Mouse (Mus musculus) liver, embryonic 13.5 days (tissue): Measurements from ENCODE around the gene Zfp563. TPM values are rescaled to one million over a fixed set of nuclear protein-coding genes. Genes with fewer than 3 reads are reported as not detected.

Experiments used
- ATAC-seq: fragments of 200-750 bp; cut with Nextera tagmentation; 2 replicates; pipeline ENCODE4 v1.8.0; 2017; ENCODE audit warnings: low read depth, mild to moderate bottlenecking, moderate number of reproducible peaks, moderate library complexity
- DNase-seq: peaks from one replicate; pipeline ENCODE4 v3.0.0; 2022
- H3K27ac ChIP-seq: fragments of 300-500 bp; sonication (generic); 2 replicates; pipeline ENCODE4 v1.5.1; 2015; ENCODE audit warnings: moderate library complexity, mild to moderate bottlenecking, inconsistent platforms
- H3K27me3 ChIP-seq: fragments of 300-500 bp; sonication (generic); 2 replicates; pipeline ENCODE4 v1.6.1; 2015; ENCODE audit warnings: mild to moderate bottlenecking, inconsistent platforms
- H3K36me3 ChIP-seq: fragments of 300-500 bp; sonication (generic); 2 replicates; pipeline ENCODE4 v1.6.1; 2015; ENCODE audit warnings: mild to moderate bottlenecking, inconsistent platforms
- H3K4me1 ChIP-seq: fragments of 300-500 bp; sonication (generic); replicated peaks from 2 replicates; pipeline ENCODE4 v1.6.1; 2015; ENCODE audit warnings: inconsistent platforms
- H3K4me2 ChIP-seq: fragments of 300-500 bp; sonication (generic); 2 replicates; pipeline ENCODE4 v1.6.1; 2015; ENCODE audit warnings: inconsistent platforms, mild to moderate bottlenecking, moderate library complexity
- H3K4me3 ChIP-seq: fragments of 300-500 bp; sonication (generic); replicated peaks from 2 replicates; pipeline ENCODE4 v1.5.1; 2015; ENCODE audit warnings: mild to moderate bottlenecking, inconsistent platforms
- H3K9ac ChIP-seq: fragments of 300-500 bp; sonication (generic); 2 replicates; pipeline ENCODE4 v1.6.1; 2015; ENCODE audit warnings: mild to moderate bottlenecking, inconsistent platforms
- H3K9me3 ChIP-seq: fragments of 300-500 bp; sonication (generic); replicated peaks from 2 replicates; pipeline ENCODE4 v1.6.1; 2016; ENCODE audit warnings: inconsistent platforms
- whole genome bisulfite sequencing: fragments of 180-500 bp; shearing (Covaris S2); methylation state at CpG from one replicate; pipeline ENCODE4 v1.1.7; 2015; ENCODE audit not compliant: insufficient replicate concordance; 5-methylcytosine and 5-hydroxymethylcytosine counted together
- polyA plus RNA-seq: library from polyadenylated mRNA; unstranded; fragments of >200 nt; fragmentation: Nextera tagmentation; extraction: Ambion mirVana; gene quantifications from 2 replicates; pipeline ENCODE4 v1.2.1, GENCODE M21; 2015

Zfp563 gene
- 1.5 TPM in 2 replicates for polyA plus RNA-seq

GRCm38 (mm10) chr17:33089220-33089949 lies at the start of gene Zfp563:
Gene Zfp563, plus strand, starts transcription at chr17:33089310.
- H3K36me3 ChIP-seq: no peaks in the 10 kb centered on the region
- peak within 1 kb of the TSS; percentile 70 for H3K4me2 ChIP-seq
- H3K4me3 ChIP-seq: peak within 1 kb of the TSS; percentile 68
- WGBS: 4% methylated on average over 34 of the region's 34 CpGs
- DNase-seq (peak; percentile 80), ATAC-seq (peak; percentile 83)
- no peaks in the 10 kb centered on the region for H3K9me3 ChIP-seq
- H3K4me1 ChIP-seq: peaks cover 16% of the 10 kb centered on the region
- H3K9ac ChIP-seq: peak within 1 kb of the TSS; percentile 73
- H3K27ac ChIP-seq: peak within 1 kb of the TSS; percentile 63; the same call in 1 of the 2 replicates
- H3K27me3 ChIP-seq: 0 out of 2 replicates have a peak, but pooled peaks cover 4% of the 10 kb centered on the region

GRCm38 (mm10) chr17:33058791-33059190 lies 30.3 kb upstream of the Zfp563 start:
- H3K4me2 ChIP-seq: no peak overlapping the region
- no peaks in the 10 kb centered on the region for H3K4me1 ChIP-seq
- no peak overlapping the region for H3K27ac ChIP-seq
- no peaks in the 10 kb centered on the region for H3K27me3 ChIP-seq
- H3K36me3 ChIP-seq: no peaks in the 10 kb centered on the region
- DNase-seq: no peak
- no peak for ATAC-seq
- 10% methylated on average over 1 of the region's 1 CpGs for WGBS
- no peak overlapping the region for H3K9ac ChIP-seq
- no peak overlapping the region for H3K4me3 ChIP-seq
- H3K9me3 ChIP-seq: no peaks in the 10 kb centered on the region

- no peak overlapping the region for H3K9ac ChIP-seq
- H3K4me1 ChIP-seq: no peaks in the 10 kb centered on the region
- ATAC-seq (no peak), DNase-seq (no peak)
- no peaks in the 10 kb centered on the region for H3K9me3 ChIP-seq
- H3K4me3 ChIP-seq: no peak overlapping the region
- H3K36me3 ChIP-seq: no peaks in the 10 kb centered on the region
- H3K27ac ChIP-seq: no peak overlapping the region
- no peak overlapping the region for H3K4me2 ChIP-seq
- no peaks in the 10 kb centered on the region for H3K27me3 ChIP-seq
- WGBS: 0% methylated on average over 1 of the region's 1 CpGs
These were observed 26.1 kb upstream of the Zfp563 start for GRCm38 (mm10) chr17:33063001-33063400.

- no peaks in the 10 kb centered on the region for H3K27me3 ChIP-seq
- WGBS: 38% methylated on average over 1 of the region's 1 CpGs
These were observed 21.2 kb upstream of the Zfp563 start, which contains the start of gene 4921501E09Rik for GRCm38 (mm10) chr17:33067958-33068357. Gene 4921501E09Rik, minus strand, starts transcription at chr17:33068058.

GRCm38 (mm10) chr17:33091630-33092029 lies 2.5 kb downstream of the Zfp563 start:
- WGBS: 88% methylated on average over 1 of the region's 1 CpGs
- no peaks in the 10 kb centered on the region for H3K9me3 ChIP-seq
- no peak overlapping the region for H3K4me2 ChIP-seq
- H3K36me3 ChIP-seq: no peaks in the 10 kb centered on the region
- H3K27me3 ChIP-seq: 0 out of 2 replicates have a peak, but pooled peaks cover 4% of the 10 kb centered on the region
- H3K27ac ChIP-seq: no peak overlapping the region
- ATAC-seq: no peak
- no peak overlapping the region for H3K4me3 ChIP-seq
- peaks cover 16% of the 10 kb centered on the region for H3K4me1 ChIP-seq
- no peak for DNase-seq
- no peak overlapping the region for H3K9ac ChIP-seq

More at GRCm38 (mm10) chr17:33067958-33068357, 21.2 kb upstream of the Zfp563 start, which contains the start of gene 4921501E09Rik:
- Histone ChIP-seq H3K4me2 (no peak within 1 kb of the TSS), H3K4me3 (no peak within 1 kb of the TSS), H3K9me3 (no peaks in the 10 kb centered on the region), H3K4me1 (no peaks in the 10 kb centered on the region), H3K27ac (no peak within 1 kb of the TSS), H3K36me3 (no peaks in the 10 kb centered on the region), H3K9ac (no peak within 1 kb of the TSS)
- ATAC-seq: no peak
- no peak for DNase-seq

GRCm38 (mm10) chr17:33092391-33093193 lies 3.5 kb downstream of the Zfp563 start:
- Histone ChIP-seq H3K4me1 (peaks cover 16% of the 10 kb centered on the region), H3K27ac (peak overlapping the region; percentile 65), H3K9ac (peak overlapping the region; percentile 76), H3K4me2 (peak overlapping the region; percentile 69), H3K9me3 (no peaks in the 10 kb centered on the region), H3K4me3 (peak overlapping the region; percentile 74), H3K27me3 (0 out of 2 replicates have a peak, but pooled peaks cover 4% of the 10 kb centered on the region), H3K36me3 (no peaks in the 10 kb centered on the region)
- ATAC-seq: peak; percentile 69
- 3% methylated on average over 31 of the region's 31 CpGs for WGBS
- peak; percentile 44 for DNase-seq

- peaks cover 9% of the 10 kb centered on the region for H3K4me1 ChIP-seq
- 70% methylated on average over 2 of the region's 2 CpGs for WGBS
These were observed 8.3 kb downstream of the Zfp563 start for GRCm38 (mm10) chr17:33097396-33097795.

GRCm38 (mm10) chr17:33124546-33124945 lies 35.4 kb downstream of the Zfp563 start:
- no peaks in the 10 kb centered on the region for H3K4me1 ChIP-seq
- no peak overlapping the region for H3K4me2 ChIP-seq
- no peak for DNase-seq
- H3K27me3 ChIP-seq: no peaks in the 10 kb centered on the region
- H3K27ac ChIP-seq: no peak overlapping the region
- no peak overlapping the region for H3K9ac ChIP-seq
- no peaks in the 10 kb centered on the region for H3K9me3 ChIP-seq
- no peak for ATAC-seq
- no peaks in the 10 kb centered on the region for H3K36me3 ChIP-seq
- H3K4me3 ChIP-seq: no peak overlapping the region

More at GRCm38 (mm10) chr17:33097396-33097795, 8.3 kb downstream of the Zfp563 start:
- no peak overlapping the region for H3K27ac ChIP-seq
- H3K27me3 ChIP-seq: no peaks in the 10 kb centered on the region
- DNase-seq: no peak
- ATAC-seq: no peak
- H3K9me3 ChIP-seq: no peaks in the 10 kb centered on the region
- no peak overlapping the region for H3K9ac ChIP-seq
- no peaks in the 10 kb centered on the region for H3K36me3 ChIP-seq
- no peak overlapping the region for H3K4me3 ChIP-seq
- H3K4me2 ChIP-seq: no peak overlapping the region

GRCm38 (mm10) chr17:33126257-33126656 lies 37.1 kb downstream of the Zfp563 start:
- H3K27ac ChIP-seq: no peak overlapping the region
- no peaks in the 10 kb centered on the region for H3K36me3 ChIP-seq
- no peaks in the 10 kb centered on the region for H3K9me3 ChIP-seq
- H3K4me1 ChIP-seq: no peaks in the 10 kb centered on the region
- no peak for DNase-seq
- no peak overlapping the region for H3K9ac ChIP-seq
- H3K4me3 ChIP-seq: no peak overlapping the region
- 38% methylated on average over 2 of the region's 2 CpGs for WGBS
- H3K4me2 ChIP-seq: no peak overlapping the region
- no peak for ATAC-seq
- no peaks in the 10 kb centered on the region for H3K27me3 ChIP-seq

- Histone ChIP-seq H3K4me2 (no peak within 1 kb of the TSS), H3K27me3 (no peaks in the 10 kb centered on the region), H3K9ac (no peak within 1 kb of the TSS), H3K36me3 (no peaks in the 10 kb centered on the region), H3K4me3 (no peak within 1 kb of the TSS), H3K27ac (no peak within 1 kb of the TSS), H3K9me3 (peaks cover 8% of the 10 kb centered on the region; the same call in 1 of the 2 replicates), H3K4me1 (no peaks in the 10 kb centered on the region)
- WGBS: 67% methylated on average over 18 of the region's 18 CpGs
- no peak for ATAC-seq
- no peak for DNase-seq
These were observed 50.2 kb downstream of the Zfp563 start, which contains the start of gene Morc2b for GRCm38 (mm10) chr17:33139261-33139820. Gene Morc2b, minus strand, starts transcription at chr17:33139683.
